Mouse (Mus musculus) lung, adult 2 months (tissue): ENCODE results near the gene Kif2c.

Experiments used
- CTCF ChIP-seq: fragments of 200-500 bp; IDR thresholded peaks from 2 replicates; pipeline ENCODE4 v1.5.1; 2011; ENCODE audit warnings: mild to moderate bottlenecking, low read length, control low read depth; ENCODE audit not compliant: insufficient read depth
- POLR2A ChIP-seq: fragments of 200-500 bp; IDR thresholded peaks from 2 replicates; pipeline ENCODE4 v1.6.1; 2011; ENCODE audit warnings: low read depth, mild to moderate bottlenecking, control low read depth, low read length, borderline replicate concordance; ENCODE audit errors: extremely low read depth

DNA sequence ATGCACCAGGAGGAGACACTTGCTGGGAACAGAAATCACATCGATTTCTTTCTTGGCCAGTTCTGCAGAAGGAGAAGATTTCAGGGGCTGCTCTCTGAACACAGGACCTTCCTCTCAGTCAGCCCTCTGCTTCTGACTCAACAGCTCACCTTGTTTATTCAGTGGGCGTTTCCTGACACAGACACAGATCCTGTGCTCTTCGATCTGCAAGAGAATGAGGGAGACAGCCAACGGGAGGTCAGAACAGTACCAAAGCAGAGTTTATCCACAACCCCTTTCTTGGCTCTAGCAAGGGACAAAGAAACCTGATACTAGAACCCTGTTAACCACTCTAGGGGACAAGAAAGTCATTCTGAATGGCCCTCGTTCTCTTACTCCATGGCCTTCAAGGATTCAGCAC, 12.5 kb downstream of the Kif2c start:
- no peak for TF ChIP-seq POLR2A
- TF ChIP-seq CTCF = no peak
